Mouse (Mus musculus): ENCODE data around the gene Paqr5. TPM values are rescaled to one million over a fixed set of nuclear protein-coding genes. Genes with fewer than 3 reads are reported as not detected.

The Paqr5 gene
- polyA plus RNA-seq, 1 experiment from 2014 or later, result 0.38 TPM

GRCm38 (mm10) chr9:61945973-61946611, 80.6 kb downstream of the Paqr5 start:
- Histone ChIP-seq H3K9me3 (no peaks in the 10 kb centered on the region), H3K4me3 (peak overlapping the region; percentile 68), H3K4me1 (replicated peaks) (peaks cover 16% of the 10 kb centered on the region), H3K9ac (peak overlapping the region; percentile 77), H3K27ac (peak overlapping the region; percentile 52), H3K4me2 (peak overlapping the region; percentile 100), H3K27me3 (no peaks in the 10 kb centered on the region), H3K36me3 (no peaks in the 10 kb centered on the region)
- ATAC-seq (ENCODE audit: low FRiP score), result peak; percentile 89
- WGBS, result under 1% methylated on average over 38 of the region's 38 CpGs

GRCm38 (mm10) chr9:61941054-61941453, 85.6 kb downstream of the Paqr5 start:
- no peaks in the 10 kb centered on the region for H3K9me3 ChIP-seq
- WGBS, result 95% methylated on average over 3 of the region's 3 CpGs
- peaks cover 2% of the 10 kb centered on the region for H3K4me1 ChIP-seq (replicated peaks)
- no peaks in the 10 kb centered on the region; the same call in 1 of the 2 replicates for H3K36me3 ChIP-seq
- H3K27ac ChIP-seq, result no peak overlapping the region
- H3K9ac ChIP-seq, result no peak overlapping the region
- ATAC-seq (ENCODE audit: low FRiP score), result no peak
- H3K4me2 ChIP-seq, result no peak overlapping the region
- H3K27me3 ChIP-seq, result no peaks in the 10 kb centered on the region
- no peak overlapping the region for H3K4me3 ChIP-seq

GRCm38 (mm10) chr9:61933333-61933732, 93.3 kb downstream of the Paqr5 start:
- H3K27me3 ChIP-seq, result no peaks in the 10 kb centered on the region
- no peaks in the 10 kb centered on the region for H3K9me3 ChIP-seq
- ATAC-seq (ENCODE audit: low FRiP score), result no peak
- H3K36me3 ChIP-seq, result peaks cover 5% of the 10 kb centered on the region; the same call in 1 of the 2 replicates
- WGBS, result 81% methylated on average over 2 of the region's 2 CpGs
- H3K9ac ChIP-seq, result no peak overlapping the region
- H3K27ac ChIP-seq, result no peak overlapping the region
- no peak overlapping the region for H3K4me2 ChIP-seq
- H3K4me1 ChIP-seq (replicated peaks), result no peaks in the 10 kb centered on the region
- H3K4me3 ChIP-seq, result no peak overlapping the region

- Histone ChIP-seq H3K4me3 (no peak overlapping the region), H3K9me3 (no peaks in the 10 kb centered on the region), H3K4me1 (replicated peaks) (no peaks in the 10 kb centered on the region), H3K27me3 (no peaks in the 10 kb centered on the region), H3K9ac (no peak overlapping the region), H3K27ac (no peak overlapping the region), H3K4me2 (no peak overlapping the region), H3K36me3 (peaks cover 5% of the 10 kb centered on the region; the same call in 1 of the 2 replicates)
- ATAC-seq (ENCODE audit: low FRiP score), result no peak
- WGBS, result 98% methylated on average over 3 of the region's 3 CpGs
Observed at GRCm38 (mm10) chr9:61932009-61932408, 94.6 kb downstream of the Paqr5 start.

- Histone ChIP-seq H3K4me3 (no peak overlapping the region), H3K27me3 (no peaks in the 10 kb centered on the region), H3K9ac (no peak overlapping the region), H3K36me3 (peaks cover 9% of the 10 kb centered on the region; the same call in 1 of the 2 replicates), H3K4me2 (no peak overlapping the region), H3K9me3 (no peaks in the 10 kb centered on the region), H3K27ac (no peak overlapping the region), H3K4me1 (replicated peaks) (no peaks in the 10 kb centered on the region)
- WGBS, result 93% methylated on average over 10 of the region's 10 CpGs
- ATAC-seq (ENCODE audit: low FRiP score), result no peak
Observed at GRCm38 (mm10) chr9:61925086-61925660, 101.5 kb downstream of the Paqr5 start.

GRCm38 (mm10) chr9:61920331-61920730, 106.3 kb downstream of the Paqr5 start:
- WGBS, result 92% methylated on average over 6 of the region's 6 CpGs

GRCm38 (mm10) chr9:61919464-61919863, 107.2 kb downstream of the Paqr5 start:
- WGBS, result 95% methylated on average over 5 of the region's 5 CpGs
- ATAC-seq (ENCODE audit: low FRiP score), result no peak
- no peaks in the 10 kb centered on the region for H3K9me3 ChIP-seq
- peaks cover 3% of the 10 kb centered on the region; the same call in 1 of the 2 replicates for H3K4me1 ChIP-seq (replicated peaks)
- no peak overlapping the region for H3K27ac ChIP-seq
- H3K9ac ChIP-seq, result no peak overlapping the region
- H3K27me3 ChIP-seq, result no peaks in the 10 kb centered on the region
- no peak overlapping the region for H3K4me3 ChIP-seq
- H3K36me3 ChIP-seq, result peaks cover 10% of the 10 kb centered on the region
- H3K4me2 ChIP-seq, result no peak overlapping the region

More at GRCm38 (mm10) chr9:61920331-61920730, 106.3 kb downstream of the Paqr5 start:
- ATAC-seq (ENCODE audit: low FRiP score), result no peak
- Histone ChIP-seq H3K36me3 (peaks cover 10% of the 10 kb centered on the region), H3K9me3 (no peaks in the 10 kb centered on the region), H3K9ac (no peak overlapping the region), H3K4me3 (no peak overlapping the region), H3K27me3 (no peaks in the 10 kb centered on the region), H3K27ac (no peak overlapping the region), H3K4me1 (replicated peaks) (no peaks in the 10 kb centered on the region), H3K4me2 (no peak overlapping the region)

- ATAC-seq (ENCODE audit: low FRiP score), result no peak
- no peak overlapping the region for H3K4me3 ChIP-seq
- no peak overlapping the region for H3K27ac ChIP-seq
- H3K27me3 ChIP-seq, result no peaks in the 10 kb centered on the region
- no peaks in the 10 kb centered on the region for H3K9me3 ChIP-seq
- peaks cover 10% of the 10 kb centered on the region for H3K36me3 ChIP-seq
- no peak overlapping the region for H3K4me2 ChIP-seq
- 92% methylated on average over 6 of the region's 6 CpGs for WGBS
- no peak overlapping the region for H3K9ac ChIP-seq
- peaks cover 17% of the 10 kb centered on the region for H3K4me1 ChIP-seq (replicated peaks)
Observed at GRCm38 (mm10) chr9:61917436-61917835, 109.2 kb downstream of the Paqr5 start.

- no peak for ATAC-seq (ENCODE audit: low FRiP score)
- Histone ChIP-seq H3K9ac (no peak overlapping the region), H3K9me3 (no peaks in the 10 kb centered on the region), H3K4me3 (no peak overlapping the region), H3K27me3 (no peaks in the 10 kb centered on the region), H3K4me1 (replicated peaks) (peaks cover 19% of the 10 kb centered on the region), H3K4me2 (no peak overlapping the region), H3K27ac (no peak overlapping the region), H3K36me3 (peaks cover 15% of the 10 kb centered on the region)
- WGBS, result 89% methylated on average over 3 of the region's 3 CpGs
Observed at GRCm38 (mm10) chr9:61916986-61917385, 109.7 kb downstream of the Paqr5 start.

GRCm38 (mm10) chr9:61915393-61916005, 111.2 kb downstream of the Paqr5 start:
- H3K36me3 ChIP-seq, result peaks cover 29% of the 10 kb centered on the region
- peak overlapping the region; percentile 64 for H3K9ac ChIP-seq
- no peaks in the 10 kb centered on the region for H3K27me3 ChIP-seq
- no peak for ATAC-seq (ENCODE audit: low FRiP score)
- peak overlapping the region; percentile 88 for H3K4me2 ChIP-seq
- H3K4me3 ChIP-seq, result peak overlapping the region; percentile 95
- H3K27ac ChIP-seq, result peak overlapping the region; percentile 91; the same call in 1 of the 2 replicates
- WGBS, result 51% methylated on average over 4 of the region's 4 CpGs
- no peaks in the 10 kb centered on the region for H3K9me3 ChIP-seq
- peaks cover 24% of the 10 kb centered on the region for H3K4me1 ChIP-seq (replicated peaks)

- peaks cover 30% of the 10 kb centered on the region for H3K36me3 ChIP-seq
- H3K4me1 ChIP-seq (replicated peaks), result peaks cover 25% of the 10 kb centered on the region
- peak overlapping the region; percentile 64 for H3K9ac ChIP-seq
- H3K4me3 ChIP-seq, result peak overlapping the region; percentile 95
- H3K4me2 ChIP-seq, result peak overlapping the region; percentile 88
- peak overlapping the region; percentile 91 for H3K27ac ChIP-seq
- WGBS, result 3% methylated on average over 13 of the region's 13 CpGs
- no peaks in the 10 kb centered on the region for H3K9me3 ChIP-seq
- H3K27me3 ChIP-seq, result no peaks in the 10 kb centered on the region
- peak; percentile 11; the same call in 1 of the 2 replicates for ATAC-seq (ENCODE audit: low FRiP score)
Observed at GRCm38 (mm10) chr9:61914917-61915300, 111.7 kb downstream of the Paqr5 start.

- peak within 1 kb of the TSS; percentile 95 for H3K4me3 ChIP-seq
- no peaks in the 10 kb centered on the region for H3K9me3 ChIP-seq
- WGBS, result under 1% methylated on average over 70 of the region's 70 CpGs
- H3K4me2 ChIP-seq, result peak within 1 kb of the TSS; percentile 88
- peak within 1 kb of the TSS; percentile 92 for H3K9ac ChIP-seq
- H3K27me3 ChIP-seq, result no peaks in the 10 kb centered on the region
- peaks cover 30% of the 10 kb centered on the region for H3K36me3 ChIP-seq
- peak; percentile 97 for ATAC-seq (ENCODE audit: low FRiP score)
- peaks cover 25% of the 10 kb centered on the region for H3K4me1 ChIP-seq (replicated peaks)
- H3K27ac ChIP-seq, result peak within 1 kb of the TSS; percentile 91
Observed at GRCm38 (mm10) chr9:61914203-61914916, 112.3 kb downstream of the Paqr5 start, which contains the start of gene Rplp1. Gene Rplp1 (minus strand): TSS chr9:61914542.

All from hindbrain, embryonic 13.5 days (tissue).